Mouse (Mus musculus) c-Kit-negative CD71-positive TER-119-positive erythroid progenitor cells, embryonic 14.5 days (primary cell): ENCODE measurements around the gene Fam228a.
"Not testable (repeated sequence)": the region's sequence is repeated elsewhere in the genome, so short reads cannot be mapped to it uniquely, and the experiment has no call there.

Experiments used
- DNase-seq: peaks from one replicate; pipeline ENCODE4 v3.0.0-alpha.2; 2013; ENCODE audit warnings: low read depth, low spot score

Gene Fam228a

DNA sequence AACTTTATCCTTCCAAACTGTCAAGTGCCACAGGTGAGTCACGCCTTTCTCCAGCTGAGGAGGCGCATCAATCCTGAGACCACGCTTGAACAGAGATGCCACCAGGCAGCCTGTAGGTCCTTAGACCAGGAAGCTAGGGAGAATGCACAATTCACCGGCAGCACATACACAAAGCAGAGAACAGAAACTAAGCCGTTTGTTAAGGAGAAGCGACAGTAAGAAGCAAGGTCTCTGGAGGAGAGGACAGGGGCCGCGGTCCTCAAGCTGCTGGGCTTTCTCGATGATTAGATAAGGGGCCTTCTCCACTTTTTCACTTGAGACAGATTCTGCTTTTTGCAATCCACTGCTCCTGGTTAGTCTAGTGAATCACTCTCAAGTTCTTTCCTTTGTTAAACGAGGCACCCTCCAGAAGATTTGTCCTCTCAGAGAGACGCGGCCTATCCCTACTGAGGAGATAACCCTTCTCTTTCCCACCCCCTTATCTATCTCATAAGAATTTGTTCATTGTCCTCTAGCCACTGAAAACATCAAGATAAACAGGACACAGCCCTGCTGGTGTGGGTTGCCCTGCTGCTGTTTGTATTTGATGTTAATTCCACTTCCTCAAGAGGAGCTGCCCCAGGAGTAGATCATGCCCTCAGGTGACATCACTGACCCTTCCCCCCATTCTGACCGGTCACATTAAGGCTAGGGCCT, 19.0 kb downstream of the Fam228a start:
- no peak for DNase-seq

DNA sequence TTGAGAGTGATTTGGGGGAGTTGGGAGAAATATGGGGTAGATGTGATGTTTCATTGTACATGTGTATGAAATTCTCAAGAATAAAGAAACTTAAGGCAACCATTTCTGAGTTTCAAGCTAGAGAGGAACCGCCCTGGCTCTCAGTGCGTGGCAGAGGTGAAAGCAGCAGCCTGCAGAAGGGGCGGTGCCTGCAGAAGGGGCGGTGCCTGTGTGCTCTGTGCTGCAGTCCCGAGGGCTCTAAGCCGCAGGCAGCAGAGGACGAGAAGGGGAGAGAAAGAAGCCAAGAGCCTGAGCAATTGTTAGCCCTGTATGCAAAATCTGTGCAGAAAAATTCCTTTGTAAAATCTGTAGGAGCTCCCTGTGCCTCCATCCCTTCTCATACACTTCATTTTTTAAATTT, 20.8 kb downstream of the Fam228a start:
- peak; percentile 61 for DNase-seq

DNA sequence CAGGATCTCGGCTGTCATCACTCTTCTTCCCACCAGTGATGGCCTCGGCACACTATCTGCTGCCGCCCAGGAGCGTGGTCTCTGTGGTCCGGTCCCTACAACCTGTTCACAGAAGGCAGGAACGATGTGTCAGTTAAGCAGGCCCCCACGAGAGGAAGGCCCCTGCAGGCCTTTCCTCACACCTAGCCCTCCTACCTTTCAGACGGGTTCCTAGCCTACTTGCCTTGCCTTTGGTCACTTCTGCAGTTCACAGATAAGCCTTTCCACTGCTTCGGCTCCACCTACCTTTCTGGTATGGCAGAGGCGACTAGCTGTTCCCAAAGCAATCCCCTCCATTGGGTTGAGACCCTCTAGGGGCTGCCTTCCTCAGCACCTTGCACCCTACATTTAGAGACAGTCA, 22.6 kb downstream of the Fam228a start:
- no peak for DNase-seq

DNA sequence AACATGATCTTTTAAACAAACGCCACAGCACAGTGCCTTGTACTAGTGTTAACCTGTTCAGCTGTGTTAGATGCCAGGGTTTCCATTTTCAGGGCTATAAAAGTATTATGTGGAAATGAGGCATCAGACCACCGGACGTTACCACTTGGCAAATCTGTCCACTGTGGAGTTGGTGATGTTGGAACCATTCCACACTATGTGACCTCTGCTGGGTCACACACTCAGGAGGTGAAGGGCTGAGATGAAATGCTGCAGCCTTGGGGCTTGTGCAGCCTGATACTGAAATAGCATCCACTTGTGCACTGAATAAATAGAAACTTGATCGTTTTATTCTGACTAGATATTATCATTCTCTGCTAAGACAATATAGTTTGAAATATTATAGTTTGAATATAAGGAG, 24.9 kb downstream of the Fam228a start:
- no peak for DNase-seq

DNA sequence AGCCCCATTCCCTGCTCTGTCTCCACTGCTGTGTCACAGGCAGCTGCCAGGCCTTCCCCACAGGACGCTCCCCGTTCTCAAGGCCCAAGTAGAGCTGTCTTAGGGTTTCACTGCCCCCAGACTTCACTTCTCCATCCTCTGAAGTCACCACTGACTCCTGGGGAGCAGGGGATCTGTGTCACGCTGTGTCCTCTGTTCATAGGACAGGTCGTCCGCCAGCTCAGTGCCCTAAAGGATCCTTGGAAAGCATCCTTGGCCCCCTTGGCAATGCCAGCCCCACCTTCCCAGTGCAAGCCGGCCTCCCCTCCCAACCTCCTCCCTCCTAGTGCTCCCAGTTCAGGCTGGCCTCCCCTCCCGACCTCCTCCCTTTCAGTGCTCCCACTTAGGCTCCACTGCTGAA, 28.3 kb downstream of the Fam228a start:
- DNase-seq = no peak

DNA sequence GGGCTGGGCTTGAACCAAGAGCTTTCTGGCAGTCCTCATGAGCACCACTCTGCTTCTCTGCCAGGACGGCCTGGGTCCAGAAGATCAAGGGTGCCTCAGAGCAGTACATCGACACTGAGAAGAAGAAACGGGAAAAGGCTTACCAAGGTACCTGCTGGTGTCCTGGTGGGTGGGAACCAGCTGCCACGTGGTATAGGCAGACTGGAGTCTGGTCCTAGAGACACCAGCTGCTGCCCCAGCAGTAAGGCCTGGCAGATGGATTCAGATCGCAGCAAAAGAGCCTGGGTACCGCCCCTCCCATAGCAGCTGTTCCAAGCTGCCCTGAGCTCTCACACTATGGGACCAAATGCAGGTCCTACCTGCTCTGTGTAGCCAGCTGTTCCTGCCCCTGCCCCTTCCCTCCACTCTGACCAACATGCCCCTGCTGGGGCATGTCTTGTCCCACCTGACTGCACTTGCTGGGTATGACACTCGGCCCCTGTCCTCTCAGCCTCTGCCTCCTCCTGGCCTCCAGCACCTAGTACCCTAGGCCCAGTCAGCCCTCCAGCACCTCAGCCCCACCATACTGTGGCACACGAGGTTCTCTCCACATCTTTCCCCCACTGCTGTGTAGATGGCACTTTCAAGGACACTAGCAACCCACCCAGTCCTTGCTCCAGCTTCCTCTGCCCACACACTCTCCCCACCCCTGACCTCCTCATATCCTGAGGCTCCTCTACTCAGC, 29.2 kb downstream of the Fam228a start:
- DNase-seq = no peak

DNA sequence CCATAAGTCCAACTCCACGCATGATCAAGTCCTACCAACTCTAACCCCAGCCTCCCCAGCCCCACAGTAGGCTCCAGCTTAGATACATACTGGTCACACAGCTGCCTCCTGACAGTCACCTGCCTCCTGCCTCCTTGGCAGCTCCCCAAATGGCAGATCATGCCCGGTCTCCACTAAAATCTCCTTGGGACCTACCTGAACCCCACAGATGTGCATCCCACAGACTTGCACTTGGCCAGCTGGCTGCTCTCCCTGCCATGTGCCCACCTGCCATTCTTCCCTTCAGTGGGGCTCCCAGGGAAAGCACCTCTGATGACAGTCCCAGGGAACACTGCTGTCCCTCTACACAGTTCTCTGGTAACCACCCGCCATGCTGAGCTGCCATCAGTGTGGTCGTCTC, 29.9 kb downstream of the Fam228a start:
- DNase-seq = no peak

DNA sequence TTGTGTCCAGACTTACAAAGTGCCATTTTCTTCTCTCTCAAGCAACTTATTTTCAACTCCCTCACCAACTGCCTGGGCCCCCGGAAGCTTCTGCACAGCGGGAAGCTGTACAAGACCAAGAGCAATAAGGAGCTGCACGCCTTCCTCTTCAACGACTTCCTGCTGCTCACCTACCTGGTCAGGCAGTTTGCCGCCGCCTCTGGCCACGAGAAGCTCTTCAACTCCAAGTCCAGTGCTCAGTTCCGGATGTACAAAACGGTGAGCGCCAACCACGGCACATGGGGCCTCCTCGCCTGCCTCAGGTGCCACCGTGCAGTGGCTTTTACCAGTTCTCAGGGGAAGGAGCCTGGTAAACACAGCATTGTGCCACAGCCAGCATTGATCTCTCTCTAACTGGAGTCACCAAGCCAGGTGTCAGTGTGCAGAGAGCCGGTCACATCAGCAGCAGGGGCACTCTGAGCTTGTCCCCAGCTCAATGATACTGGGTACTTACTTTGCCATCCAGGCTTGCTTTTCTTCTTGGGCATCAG, 30.7 kb downstream of the Fam228a start:
- DNase-seq = no peak

DNA sequence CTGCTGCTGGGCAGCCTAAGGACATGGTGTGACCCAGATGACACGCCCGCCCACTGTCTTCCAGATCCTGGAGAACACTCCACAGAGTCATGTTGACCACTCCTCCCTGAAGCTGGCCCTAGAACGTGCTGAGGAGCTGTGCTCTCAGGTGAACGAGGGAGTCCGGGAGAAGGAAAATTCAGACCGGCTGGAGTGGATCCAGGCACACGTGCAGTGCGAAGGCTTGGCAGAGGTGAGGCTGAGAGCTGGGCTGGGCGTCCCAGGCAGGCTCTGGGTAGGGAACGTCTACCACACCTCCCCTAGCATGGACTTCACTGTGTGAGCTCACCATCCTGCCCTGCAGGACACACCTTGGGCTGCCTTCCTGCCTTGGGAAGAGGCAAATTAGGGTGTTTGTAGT, 31.3 kb downstream of the Fam228a start:
- DNase-seq = no peak

DNA sequence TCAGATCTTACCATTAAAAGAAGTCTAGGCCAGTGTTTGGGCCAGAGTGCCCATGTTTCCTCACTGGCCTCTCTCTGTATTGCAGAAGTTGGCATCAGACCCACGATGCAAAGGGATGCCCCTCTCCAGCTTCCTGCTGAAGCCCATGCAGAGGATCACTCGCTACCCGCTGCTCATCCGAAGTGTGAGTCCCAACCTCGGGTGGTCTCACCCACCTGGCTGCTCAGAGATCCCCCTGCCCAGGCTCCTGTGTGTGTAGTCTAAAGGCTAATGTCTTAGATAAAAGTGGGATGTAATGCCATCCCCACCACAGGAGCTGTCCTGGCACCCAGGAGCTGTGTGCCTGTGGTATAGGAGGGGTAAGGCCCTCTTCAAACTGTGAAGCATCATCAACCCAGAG, 32.1 kb downstream of the Fam228a start:
- no peak for DNase-seq

DNA sequence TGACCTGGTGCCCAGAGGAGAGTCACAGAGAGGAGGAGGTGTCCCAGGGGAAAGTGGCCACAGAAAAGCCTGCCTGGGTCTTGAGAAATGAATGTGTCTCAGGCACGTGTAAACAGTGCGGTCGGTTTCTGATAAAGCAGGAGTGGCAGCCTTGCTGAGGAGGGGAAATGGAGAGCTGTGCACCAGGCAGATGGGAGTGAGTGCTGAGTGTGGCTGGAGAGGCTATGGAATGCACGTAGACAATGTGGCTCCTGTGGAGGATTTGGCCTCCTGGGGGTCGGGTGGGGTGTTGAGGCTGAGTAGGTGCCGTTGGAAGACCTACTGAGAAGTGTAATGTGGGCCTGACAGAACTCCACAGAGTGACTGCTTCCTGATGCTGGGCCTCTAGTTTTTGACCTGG, 32.6 kb downstream of the Fam228a start:
- not testable (repeated sequence) for DNase-seq

DNA sequence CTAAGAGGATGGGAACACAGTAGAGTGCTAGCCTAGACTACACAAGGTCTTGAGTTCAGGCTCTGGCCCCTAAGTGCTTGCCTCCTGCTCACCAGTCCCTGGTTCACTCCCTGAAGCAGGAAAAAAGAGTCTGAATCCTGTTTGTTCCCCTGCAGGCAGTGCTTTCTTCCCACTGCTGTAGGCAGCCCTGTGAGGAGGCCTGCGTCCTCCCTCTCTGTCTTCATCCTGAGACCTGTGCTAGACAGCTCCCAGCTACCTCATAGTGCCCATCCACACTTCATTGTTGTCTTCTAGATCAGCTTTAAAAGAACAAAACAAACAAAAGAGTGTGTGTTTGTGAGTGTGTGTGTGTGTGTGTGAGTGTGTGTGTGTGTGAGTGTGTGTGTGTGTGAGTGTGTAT, 43.7 kb downstream of the Fam228a start:
- no peak for DNase-seq

DNA sequence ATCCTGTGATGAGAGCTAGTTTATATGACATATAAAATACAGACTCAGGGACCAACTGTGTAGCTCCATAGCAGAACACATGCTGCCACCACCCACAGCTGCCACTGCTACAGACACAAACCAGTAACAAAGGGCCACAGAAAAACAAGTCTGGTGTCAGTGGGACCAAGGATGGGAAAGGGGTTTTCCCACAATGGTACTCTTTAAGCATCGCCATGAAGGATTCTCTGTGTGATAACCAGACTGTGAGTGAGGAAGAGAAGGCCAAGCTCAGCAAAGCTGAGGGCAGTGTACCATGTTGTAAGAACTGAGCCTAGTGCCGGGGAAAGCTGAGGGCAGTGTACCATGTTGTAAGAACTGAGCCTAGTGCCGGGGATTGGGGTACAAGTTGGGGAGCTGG, 47.0 kb downstream of the Fam228a start:
- no peak for DNase-seq

DNA sequence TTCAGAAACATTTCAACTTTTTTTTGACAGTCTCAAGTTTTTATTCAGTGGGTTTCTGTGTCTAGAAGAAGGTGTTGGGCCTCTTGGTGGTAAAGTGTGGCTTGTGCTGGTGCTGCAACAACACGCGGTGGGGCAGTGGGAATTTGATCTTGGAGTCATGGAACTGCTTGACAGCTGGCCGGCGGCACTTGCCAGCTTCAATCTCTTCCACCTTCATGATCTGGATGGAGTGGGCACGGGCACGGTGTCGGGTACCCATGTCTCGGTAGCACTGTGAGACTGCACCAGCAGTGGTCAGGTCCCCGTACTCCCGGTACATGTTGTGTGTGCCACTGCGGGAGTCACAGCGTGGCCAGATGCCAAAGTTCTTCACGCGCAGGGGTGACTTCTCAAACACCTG, 48.9 kb downstream of the Fam228a start:
- no peak for DNase-seq

DNA sequence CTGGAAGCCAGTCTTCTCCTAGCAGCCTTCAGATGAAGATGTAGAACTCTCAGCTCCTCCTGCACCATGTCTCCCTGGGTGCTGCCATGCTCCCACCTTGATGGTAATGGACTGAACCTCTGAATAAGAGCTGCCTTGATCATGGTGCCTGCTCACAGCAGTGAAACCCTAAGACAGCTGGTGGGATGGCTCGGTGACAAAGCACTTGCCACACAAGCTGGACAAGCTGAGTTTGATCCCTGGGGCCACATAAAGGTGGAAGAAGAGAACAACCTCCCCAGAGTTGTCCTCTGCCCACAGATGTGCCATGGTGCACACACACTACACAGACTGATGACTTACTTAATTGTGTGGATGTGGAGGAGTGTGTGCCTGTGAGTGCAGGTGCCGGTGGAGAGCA, 49.8 kb downstream of the Fam228a start:
- DNase-seq = no peak

DNA sequence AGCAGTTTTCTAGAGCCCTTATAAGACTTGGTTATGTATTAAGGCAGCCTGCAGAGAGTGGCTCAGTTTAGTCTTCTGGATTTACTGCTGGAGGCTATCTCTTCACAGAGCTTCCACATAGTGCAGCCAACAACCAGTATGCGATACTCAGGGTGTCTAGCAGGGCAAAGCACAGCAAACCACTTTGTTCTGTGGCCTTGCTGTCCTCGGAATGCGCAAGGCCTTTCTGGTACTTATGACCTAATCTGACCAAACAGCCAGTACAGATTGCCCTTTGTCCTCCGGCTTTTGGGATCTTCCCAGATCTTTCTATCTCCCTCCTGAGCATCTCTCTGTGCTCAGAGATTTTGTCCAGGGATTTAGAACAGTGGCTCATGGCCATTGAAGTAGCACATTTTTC, 52.8 kb downstream of the Fam228a start:
- no peak for DNase-seq

DNA sequence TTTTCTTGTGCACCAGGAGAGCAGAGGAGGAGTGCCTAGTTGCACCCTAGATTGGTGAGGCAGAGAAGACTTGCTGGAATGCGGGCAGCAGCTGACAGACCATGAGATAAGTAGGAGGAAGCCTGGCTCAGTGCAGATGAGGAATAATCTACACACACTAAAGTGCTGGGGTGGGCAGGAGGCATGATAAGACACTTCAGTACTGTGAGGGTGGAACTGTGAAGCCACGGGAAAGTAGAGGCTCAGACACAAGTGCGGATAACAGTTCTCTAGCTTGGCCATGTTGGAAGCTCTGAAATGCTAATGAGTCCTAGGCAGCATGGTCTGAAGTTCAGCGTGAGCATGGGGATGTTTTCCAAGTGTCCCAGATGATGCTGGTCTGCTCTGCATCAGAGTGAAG, 58.3 kb downstream of the Fam228a start:
- peak; percentile 49 for DNase-seq

DNA sequence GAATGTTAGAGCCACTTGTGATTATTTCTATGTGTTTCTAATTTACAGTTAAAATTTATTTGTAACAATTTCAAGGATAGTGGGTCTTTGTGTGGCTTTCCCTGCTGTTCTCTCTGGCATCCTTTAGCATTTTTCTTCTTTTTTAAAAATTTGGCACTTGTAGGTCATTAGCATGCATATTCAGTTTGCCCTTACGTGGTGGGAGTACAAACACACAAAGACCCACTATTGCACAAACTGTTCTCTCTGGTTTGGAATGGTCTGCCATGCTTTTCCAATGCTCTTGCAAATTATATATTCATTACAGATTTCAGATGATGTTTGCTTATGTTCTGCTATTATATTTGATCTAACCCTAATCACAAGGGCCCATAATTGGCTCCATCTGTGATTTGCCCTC, 61.9 kb downstream of the Fam228a start:
- DNase-seq = no peak

DNA sequence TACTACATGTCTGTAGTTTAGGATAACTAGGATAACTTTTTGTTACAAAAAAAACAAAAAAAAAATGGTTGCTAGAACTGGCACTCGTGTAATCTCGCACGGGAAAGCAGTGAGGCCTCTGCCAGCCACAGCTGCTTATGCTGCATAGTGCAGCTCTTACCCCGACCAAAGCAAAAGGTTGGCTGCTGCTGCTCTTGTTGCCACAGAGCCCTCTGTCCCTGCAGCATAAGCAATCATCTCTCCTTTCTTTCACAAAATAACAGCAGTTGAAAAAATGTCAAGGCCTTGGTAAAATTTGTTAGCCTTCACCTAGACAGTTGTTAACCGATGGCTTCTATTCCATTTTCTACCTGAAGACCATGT, 72.6 kb downstream of the Fam228a start:
- DNase-seq = no peak

DNA sequence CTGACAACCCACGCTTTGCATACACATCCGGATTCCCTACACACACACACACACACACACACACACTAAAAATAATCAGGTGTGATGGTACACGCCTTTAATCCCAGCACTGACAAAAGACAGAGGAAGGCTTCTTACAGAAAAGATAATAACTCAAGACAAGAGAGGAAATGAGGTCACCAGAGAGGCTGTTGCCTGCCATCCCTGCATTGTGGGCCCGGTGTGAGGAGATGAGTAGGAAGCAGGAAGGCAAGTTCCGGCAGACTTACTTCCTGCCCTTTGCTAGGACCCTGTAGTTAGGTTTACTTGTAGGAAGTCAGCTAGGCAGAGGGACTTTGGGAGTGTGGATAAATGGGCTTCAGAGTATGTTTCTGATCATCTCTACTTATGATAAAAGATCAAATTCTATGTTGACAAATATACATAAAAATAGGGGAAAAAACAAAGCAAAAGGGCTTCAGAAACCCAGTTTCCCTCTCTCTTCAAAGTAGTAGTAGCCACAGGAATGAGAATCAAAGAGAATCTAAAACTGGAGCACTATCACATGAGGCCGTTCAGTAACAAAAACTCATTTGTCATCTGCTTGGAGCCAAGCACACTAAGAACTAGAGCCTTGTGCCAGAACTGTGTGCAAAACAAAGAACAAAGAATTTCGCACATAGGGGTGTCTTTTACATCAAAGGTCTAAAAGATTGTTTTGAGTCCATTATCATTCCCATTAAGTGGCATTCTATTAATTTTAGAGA, 73.1 kb downstream of the Fam228a start:
- DNase-seq = no peak
